Mouse (Mus musculus): ENCODE results near the gene Utp20.

DNA sequence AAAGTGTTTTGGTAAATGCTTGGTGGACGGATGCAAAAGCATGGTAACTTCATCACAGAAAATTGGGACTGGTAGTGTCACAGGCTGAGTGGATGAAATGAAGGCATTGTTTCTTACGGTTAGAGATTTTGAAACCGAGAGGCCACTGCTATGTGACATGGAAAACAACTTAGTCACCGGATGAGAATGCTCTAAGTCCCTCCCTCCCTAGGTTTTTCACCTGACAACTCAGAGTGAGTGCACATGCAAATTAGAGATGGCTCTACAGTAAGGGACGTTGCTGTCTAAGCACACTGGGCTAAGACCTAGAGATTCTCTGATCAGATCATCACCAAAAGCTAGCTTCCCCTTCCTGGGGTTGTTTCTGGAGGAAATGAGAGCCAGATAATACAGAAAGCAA is 48.3 kb upstream of the Utp20 start:
- no peak for TF ChIP-seq CTCF (IDR thresholded peaks at IDR 0.05; ENCODE audit: extremely low read depth, insufficient read depth, low read length)
- no peak for TF ChIP-seq POLR2A (IDR thresholded peaks at IDR 0.05; ENCODE audit: extremely low read depth, insufficient read depth, low read length)

All from cortical plate, adult 2 months (tissue).